Mouse (Mus musculus): ENCODE results near the gene Acsbg2.

GRCm38 (mm10) chr17:56917166-56917565 lies 42.9 kb upstream of the Acsbg2 start:
- TF ChIP-seq CTCF (IDR thresholded peaks at IDR 0.05; ENCODE audit: low read depth, low read length) (no peak), POLR2A (IDR thresholded peaks at IDR 0.05; ENCODE audit: borderline replicate concordance, low read depth, low read length) (no peak)

Data from bone marrow macrophage, adult 2 months (primary cell).